Mouse (Mus musculus): ENCODE measurements around the gene Krtap11-1.

GRCm38 (mm10) chr16:89529846-89530245, 41.1 kb downstream of the Krtap11-1 start:
- TF ChIP-seq CTCF (conservative IDR thresholded peaks at IDR 0.05; ENCODE audit: low read length) (no peak), NANOG (IDR thresholded peaks at IDR 0.05; ENCODE audit: borderline replicate concordance, low read length) (no peak), POU5F1 (IDR thresholded peaks at IDR 0.05; ENCODE audit: borderline replicate concordance, low read length) (no peak)

Data from E14TG2a.4 (cell line).